Mouse (Mus musculus) mouse trophoblast stem cell (cell line): Measurements from ENCODE around the gene Fmn2.

ENCODE experiments used
- in situ Hi-C, 2 experiments: fragments of 300-500 bp; cut with MseI, MboI; formaldehyde crosslinking; loops; 2 replicates in 1 of 2; 3 replicates in 1 of 2; pipeline ENCODE4 v1.15.1; 2025

The Fmn2 gene

GRCm38 (mm10) chr1:174656554-174656953 is 154.9 kb downstream of the Fmn2 start:
- in situ Hi-C loops, result no loop called here

DNA sequence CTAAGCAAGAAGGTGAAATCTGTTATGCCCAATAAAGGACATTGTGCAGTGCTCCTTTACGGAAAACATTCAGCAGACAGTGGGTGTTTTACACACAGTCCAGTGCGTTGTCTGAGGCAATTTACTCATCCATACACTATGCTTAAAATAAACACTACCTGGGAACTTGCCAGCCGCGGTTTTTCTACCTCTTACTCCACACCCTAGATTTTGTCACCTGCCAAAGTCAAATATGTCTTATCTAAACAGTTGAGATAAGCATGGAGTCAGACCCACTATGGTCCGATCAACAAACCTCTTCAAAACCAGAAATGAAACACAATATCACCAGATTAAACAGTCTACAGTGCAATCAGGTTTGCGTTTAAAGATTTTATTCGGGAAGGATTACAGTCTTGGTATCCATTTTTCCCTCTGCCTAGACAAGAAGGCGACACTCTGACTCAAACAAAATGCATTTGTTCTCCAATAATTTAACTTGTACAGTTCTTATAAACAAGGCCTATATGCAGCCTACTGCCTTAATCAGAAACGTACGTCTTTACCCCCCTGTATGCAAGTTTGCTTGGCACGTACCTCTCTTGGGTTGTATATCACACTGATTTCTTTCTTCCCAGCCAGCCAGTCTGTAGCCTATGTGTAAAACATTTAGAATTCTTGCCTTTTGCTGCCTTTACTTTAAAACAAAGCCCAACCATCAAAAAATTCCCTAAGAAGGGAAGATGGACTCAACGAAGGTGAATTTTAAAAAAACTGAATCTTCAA is 158.0 kb downstream of the Fmn2 start:
- in situ Hi-C loops, result no loop called here

- in situ Hi-C loops, result no loop called here
These were observed 163.5 kb downstream of the Fmn2 start for GRCm38 (mm10) chr1:174665116-174665515.

GRCm38 (mm10) chr1:174669132-174669531 is 167.5 kb downstream of the Fmn2 start:
- in situ Hi-C loops, result no loop called here

DNA sequence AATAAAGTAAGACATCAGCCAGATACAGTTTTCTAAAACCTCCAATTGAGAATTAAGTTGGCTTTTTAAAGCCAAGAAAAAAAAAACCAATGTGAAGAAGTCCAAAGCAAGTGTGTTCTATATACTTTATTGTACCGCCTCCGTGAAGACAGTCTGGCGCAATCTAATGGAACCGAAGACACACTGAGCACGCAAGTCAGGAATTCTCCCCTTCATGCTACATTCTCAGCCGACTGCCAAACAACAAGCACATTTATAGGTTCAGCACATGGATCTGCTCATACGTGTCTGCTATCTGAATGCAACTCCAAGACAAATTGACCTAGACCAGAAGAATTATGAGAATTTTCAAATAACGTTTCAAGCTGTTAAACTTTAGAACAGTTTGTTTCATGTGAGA is 169.2 kb downstream of the Fmn2 start:
- in situ Hi-C loops, result no loop called here

GRCm38 (mm10) chr1:174674586-174674985 is 173.0 kb downstream of the Fmn2 start:
- in situ Hi-C loops, result no loop called here

GRCm38 (mm10) chr1:174675316-174675715 is 173.7 kb downstream of the Fmn2 start:
- in situ Hi-C loops, result no loop called here

DNA sequence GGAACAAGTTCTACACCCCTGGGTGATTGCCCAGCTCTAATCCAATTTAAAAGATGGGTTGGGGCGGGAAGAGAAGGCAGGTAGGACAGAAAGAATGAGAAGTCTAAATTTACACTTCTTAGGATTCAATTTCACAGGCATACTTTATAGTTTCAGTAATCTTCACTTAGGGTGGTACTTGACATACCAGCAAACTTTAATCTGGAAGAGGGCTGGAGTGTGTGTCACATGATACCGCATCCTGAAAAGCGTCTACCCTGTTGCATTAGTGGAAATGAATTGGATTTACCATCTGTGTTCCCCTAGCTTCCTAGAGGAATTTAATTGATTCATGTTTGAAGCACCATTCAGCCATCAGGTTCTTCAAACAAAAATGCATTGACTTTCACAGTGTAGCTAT is 174.6 kb downstream of the Fmn2 start:
- in situ Hi-C loops, result no loop called here

DNA sequence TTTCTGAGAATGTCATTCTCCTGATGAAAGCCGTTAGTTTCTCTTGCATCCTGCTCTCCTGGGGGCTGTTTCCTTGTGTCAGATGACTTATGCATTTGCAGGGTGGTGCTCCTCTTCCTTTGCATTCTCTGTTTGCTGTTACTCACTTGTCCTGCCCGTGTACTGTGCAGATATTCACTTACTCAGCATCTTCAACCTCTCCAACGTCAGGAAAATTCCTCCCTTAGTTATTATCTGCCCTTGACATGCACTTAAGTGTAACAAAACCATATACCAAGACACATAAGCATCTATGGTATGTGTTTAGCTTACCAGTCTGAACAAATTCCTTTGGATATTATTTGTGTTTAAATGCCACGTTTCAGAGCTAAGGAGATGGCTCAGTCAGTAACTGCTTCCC is 175.6 kb downstream of the Fmn2 start:
- in situ Hi-C loops, result no loop called here

- in situ Hi-C loops, result no loop called here
These were observed 187.7 kb downstream of the Fmn2 start for GRCm38 (mm10) chr1:174689301-174689700.

- in situ Hi-C loops, result no loop called here
These were observed 199.2 kb downstream of the Fmn2 start for GRCm38 (mm10) chr1:174700871-174701270.

DNA sequence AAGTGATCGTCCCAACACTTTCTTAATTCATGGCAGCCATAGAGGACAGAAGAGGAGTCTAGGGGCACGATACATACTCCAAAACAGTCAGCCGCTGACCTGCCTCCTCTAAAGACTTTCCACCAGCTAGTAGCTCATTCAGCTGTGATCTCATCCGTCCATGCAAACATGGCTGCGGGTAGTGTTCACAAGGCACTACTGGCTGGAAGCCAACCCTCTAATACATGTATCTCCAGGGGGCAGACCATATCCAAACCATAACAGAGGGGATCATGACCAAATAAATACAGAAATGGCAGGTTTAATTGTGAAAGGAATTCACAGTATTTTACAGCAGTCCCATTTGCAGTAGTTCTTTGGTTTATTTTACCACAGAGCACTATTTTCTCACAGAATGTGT is 200.2 kb downstream of the Fmn2 start:
- in situ Hi-C loops, result no loop called here

GRCm38 (mm10) chr1:174703909-174704308 is 202.3 kb downstream of the Fmn2 start:
- in situ Hi-C loops, result no loop called here

DNA sequence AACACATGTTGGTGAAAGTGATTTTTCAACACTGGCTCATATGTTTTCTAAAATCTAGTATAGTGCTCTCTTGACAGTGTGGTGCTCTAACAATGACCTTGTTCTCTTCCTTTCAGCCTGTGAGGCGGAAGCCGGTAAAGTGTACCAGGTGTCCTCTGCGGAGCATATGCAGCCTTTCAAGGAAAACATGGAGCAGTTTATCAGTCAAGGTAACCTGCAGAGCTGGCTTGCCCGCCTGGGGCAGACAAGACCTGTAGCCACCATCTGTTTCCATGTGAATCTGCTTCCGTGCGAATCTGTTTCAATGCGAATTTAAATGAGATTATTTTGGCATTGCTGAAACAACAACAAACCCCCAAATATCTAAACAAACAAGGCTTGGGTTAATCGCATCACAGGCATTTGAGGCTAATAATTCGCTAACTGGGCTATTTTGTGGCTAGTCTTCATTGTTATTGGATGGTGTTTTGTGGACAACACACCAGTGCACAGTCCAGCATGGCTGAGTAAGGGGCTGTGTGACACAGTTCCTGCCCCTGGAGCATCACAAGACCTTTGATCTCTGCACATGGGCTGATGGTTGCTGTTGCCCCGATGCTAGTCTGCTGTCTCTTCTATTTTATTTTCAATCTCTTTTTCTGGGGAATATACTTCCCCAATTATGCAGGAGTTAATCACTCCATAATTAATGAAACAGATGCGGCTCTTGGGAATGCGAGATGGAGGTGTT is 218.3 kb downstream of the Fmn2 start:
- in situ Hi-C loops, result no loop called here

DNA sequence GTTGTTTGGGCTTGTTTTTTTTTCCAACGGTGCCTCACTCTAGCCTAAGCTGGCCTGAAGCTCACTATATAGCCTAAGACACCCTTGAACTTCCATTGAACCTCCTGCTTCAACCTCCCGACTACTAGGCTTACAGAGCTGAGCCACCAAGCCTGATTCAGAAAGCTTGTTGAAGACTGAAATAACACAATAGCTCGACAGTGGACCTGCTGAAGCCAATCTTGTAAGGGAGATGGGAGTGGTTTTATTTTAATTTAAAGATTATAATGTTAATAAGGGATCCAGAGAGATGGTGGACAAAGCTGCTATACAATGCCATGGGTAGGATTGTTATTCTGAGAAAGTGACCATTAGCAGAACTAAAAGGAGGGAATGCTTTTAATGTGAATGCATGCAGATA is 227.1 kb downstream of the Fmn2 start:
- in situ Hi-C loops, result no loop called here

DNA sequence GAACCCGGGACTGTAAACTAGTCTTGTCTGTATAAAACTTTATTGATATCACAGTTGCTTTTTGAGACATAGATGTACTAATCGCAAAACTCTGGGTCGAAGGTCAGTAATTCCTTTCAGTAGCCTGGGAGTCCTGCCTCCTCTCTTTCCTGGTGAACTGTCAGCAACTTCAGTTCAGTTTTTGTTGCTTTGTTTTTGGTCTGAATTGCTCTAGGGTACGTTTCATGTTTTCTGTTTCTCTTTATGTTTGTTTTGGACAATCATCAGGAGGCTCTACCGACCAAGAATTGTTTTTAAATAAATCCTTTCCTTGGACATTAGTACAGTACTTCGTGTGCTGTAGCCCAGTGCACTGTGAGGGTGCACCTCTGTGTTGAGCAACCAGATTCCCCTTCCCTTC is 231.1 kb downstream of the Fmn2 start:
- in situ Hi-C loops, result no loop called here

DNA sequence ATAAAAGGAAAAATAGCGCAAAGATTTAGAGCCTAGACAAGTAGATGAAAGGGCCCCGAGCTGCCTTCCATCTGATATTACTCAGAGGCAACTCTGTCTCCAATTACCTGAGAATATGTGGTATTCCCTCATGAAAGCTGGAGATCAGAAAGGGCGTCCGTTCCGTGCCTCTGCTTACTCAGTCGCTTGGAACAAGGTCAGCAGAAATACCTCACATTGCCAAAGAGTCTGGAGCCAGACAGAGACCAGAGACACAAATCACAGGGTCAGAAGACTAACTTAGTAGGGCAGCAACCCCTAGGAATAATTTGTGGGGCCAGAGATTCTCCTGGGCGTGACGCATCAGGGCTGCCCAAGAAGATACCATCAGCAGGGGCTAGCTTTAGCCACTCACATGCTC is 237.3 kb downstream of the Fmn2 start:
- in situ Hi-C loops, result no loop called here

GRCm38 (mm10) chr1:174742667-174743066 is 241.0 kb downstream of the Fmn2 start:
- in situ Hi-C loops, result no loop called here

DNA sequence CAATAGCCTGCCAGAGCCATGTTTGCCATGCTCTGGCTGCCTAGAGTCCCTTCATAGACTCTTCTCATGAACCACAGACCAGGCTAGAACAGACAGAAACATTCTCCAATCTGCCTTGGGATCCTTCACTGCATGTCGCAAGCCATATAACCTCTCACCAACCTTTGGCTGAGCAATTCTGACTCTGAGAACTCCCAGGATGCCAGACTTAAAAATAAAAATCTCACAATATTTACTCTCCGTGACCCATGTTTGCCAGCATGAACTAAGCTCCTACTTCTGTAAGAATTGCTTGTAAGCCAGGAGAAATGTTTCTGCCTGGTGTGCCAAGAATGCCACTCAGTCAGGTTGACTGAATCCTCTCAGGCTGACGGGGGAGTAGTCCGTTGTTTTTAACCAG is 246.9 kb downstream of the Fmn2 start:
- in situ Hi-C loops, result no loop called here

GRCm38 (mm10) chr1:174750893-174751461 is 249.4 kb downstream of the Fmn2 start:
- in situ Hi-C loops, result no loop called here

DNA sequence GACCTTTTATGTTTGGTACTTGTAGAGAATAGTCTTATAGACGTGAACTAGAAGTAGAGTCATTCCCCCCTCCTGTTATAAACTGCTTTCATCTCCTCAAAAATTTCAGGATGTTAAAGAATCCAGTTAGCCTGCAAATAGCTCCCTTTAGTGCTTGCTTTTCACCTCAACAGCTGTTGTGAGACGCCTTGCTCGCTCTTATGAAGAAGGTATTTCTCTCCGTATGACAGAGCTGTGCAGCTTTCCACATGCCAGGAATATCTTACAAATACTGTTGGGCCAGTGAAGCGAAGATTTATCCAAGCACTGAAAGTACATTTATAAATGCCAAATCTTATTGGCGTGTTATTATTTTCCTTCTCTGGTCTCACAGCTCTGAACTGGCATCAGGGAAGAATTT is 257.7 kb downstream of the Fmn2 start:
- in situ Hi-C loops, result no loop called here

GRCm38 (mm10) chr1:174765757-174766156 is 264.1 kb downstream of the Fmn2 start:
- in situ Hi-C loops, result no loop called here

- in situ Hi-C loops, result no loop called here
These were observed 265.2 kb downstream of the Fmn2 start for GRCm38 (mm10) chr1:174766852-174767251.
